Mouse (Mus musculus) liver, adult 2 months (tissue): ENCODE measurements at regions not wholly inside any gene's neighbourhood (a gene's known extent, or its start where the extent isn't known, plus 50 kb on each side); places are given as distances from the start of the nearest gene placed in this dataset.

Source experiments
- CTCF ChIP-seq: fragments of 200-500 bp; IDR thresholded peaks from 2 replicates; pipeline ENCODE4 v1.5.1; 2011; ENCODE audit warnings: low read depth, low read length, control low read depth
- POLR2A ChIP-seq: fragments of 200-500 bp; IDR thresholded peaks from 2 replicates; pipeline ENCODE4 v1.6.1; 2011; ENCODE audit warnings: low read length, control low read depth; ENCODE audit not compliant: insufficient read depth; ENCODE audit errors: extremely low read depth

GRCm38 (mm10) chr1:186472955-186473354, 232.8 kb downstream of the Tgfb2 start:
- TF ChIP-seq POLR2A: no peak
- no peak for TF ChIP-seq CTCF
